Mouse (Mus musculus) kidney, adult 2 months (tissue): ENCODE measurements around the gene C1qb.

ENCODE experiments used
- CTCF ChIP-seq: fragments of 200-500 bp; conservative IDR thresholded peaks from 2 replicates; pipeline ENCODE4 v1.5.1; 2011; ENCODE audit warnings: low read depth, mild to moderate bottlenecking, control low read depth, low read length, moderate library complexity, mixed read lengths; ENCODE audit not compliant: insufficient read depth, insufficient read length
- POLR2A ChIP-seq: fragments of 200-500 bp; IDR thresholded peaks from one replicate; pipeline ENCODE4 v1.6.1; 2011; ENCODE audit warnings: low read depth, low read length, control low read depth

DNA sequence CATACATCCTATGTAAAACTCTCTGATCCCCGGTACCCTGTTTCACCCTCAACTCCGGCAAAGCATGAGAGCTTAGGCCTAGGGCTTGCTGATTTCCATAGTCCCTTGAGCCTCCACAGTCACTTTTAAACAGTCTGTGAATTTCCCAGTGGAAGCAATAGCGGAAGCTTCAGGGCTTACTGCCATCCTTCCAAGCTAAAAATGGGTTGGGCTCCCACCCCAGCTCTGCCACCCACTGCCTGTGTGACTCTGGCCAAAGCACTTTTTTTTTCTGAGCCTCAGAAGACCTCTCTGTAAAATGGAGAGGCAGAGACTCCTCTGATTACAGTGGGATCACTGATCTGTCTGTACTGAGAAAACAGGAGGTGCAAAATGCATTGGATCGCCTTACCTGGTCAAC lies 37.4 kb downstream of the C1qb start:
- TF ChIP-seq POLR2A (no peak), CTCF (no peak)
